Mouse (Mus musculus) lung, postnatal 10 days (tissue): ENCODE data around the gene Myo10.
"Not testable (repeated sequence)": the region's sequence is repeated elsewhere in the genome, so short reads cannot be mapped to it uniquely, and the experiment has no call there.

ENCODE experiments used
- DNase-seq: peaks from one replicate; pipeline ENCODE4 v3.0.0; 2021

The Myo10 gene

GRCm38 (mm10) chr15:25693708-25694107 is 71.4 kb downstream of the Myo10 start:
- no peak for DNase-seq

GRCm38 (mm10) chr15:25694749-25695148 is 72.4 kb downstream of the Myo10 start:
- no peak for DNase-seq

- DNase-seq: no peak
Measured at GRCm38 (mm10) chr15:25695253-25695652, 72.9 kb downstream of the Myo10 start.

GRCm38 (mm10) chr15:25695883-25696282 is 73.6 kb downstream of the Myo10 start:
- no peak for DNase-seq

- DNase-seq: no peak
Measured at GRCm38 (mm10) chr15:25696660-25697059, 74.3 kb downstream of the Myo10 start.

- no peak for DNase-seq
Measured at GRCm38 (mm10) chr15:25699032-25699557, 76.8 kb downstream of the Myo10 start.

- DNase-seq: no peak
Measured at GRCm38 (mm10) chr15:25702602-25703001, 80.3 kb downstream of the Myo10 start.

GRCm38 (mm10) chr15:25704809-25705585 is 82.7 kb downstream of the Myo10 start:
- no peak for DNase-seq

- peak; percentile 39 for DNase-seq
Measured at GRCm38 (mm10) chr15:25706874-25707554, 84.7 kb downstream of the Myo10 start.

- DNase-seq: no peak
Measured at GRCm38 (mm10) chr15:25707891-25708290, 85.6 kb downstream of the Myo10 start.

- DNase-seq: no peak
Measured at GRCm38 (mm10) chr15:25710876-25711275, 88.6 kb downstream of the Myo10 start.

- no peak for DNase-seq
Measured at GRCm38 (mm10) chr15:25712877-25713276, 90.6 kb downstream of the Myo10 start.

GRCm38 (mm10) chr15:25713587-25714361 is 91.4 kb downstream of the Myo10 start:
- no peak for DNase-seq

- DNase-seq: peak; percentile 57
Measured at GRCm38 (mm10) chr15:25715218-25715995, 93.1 kb downstream of the Myo10 start.

- DNase-seq: no peak
Measured at GRCm38 (mm10) chr15:25715996-25716395, 93.7 kb downstream of the Myo10 start.

GRCm38 (mm10) chr15:25717006-25717405 is 94.7 kb downstream of the Myo10 start:
- DNase-seq: peak; percentile 90

- DNase-seq: not testable (repeated sequence)
Measured at GRCm38 (mm10) chr15:25718104-25718503, 95.8 kb downstream of the Myo10 start.

- no peak for DNase-seq
Measured at GRCm38 (mm10) chr15:25719270-25719669, 96.9 kb downstream of the Myo10 start.

GRCm38 (mm10) chr15:25720263-25720662 is 97.9 kb downstream of the Myo10 start:
- DNase-seq: no peak

GRCm38 (mm10) chr15:25723281-25724113 is 101.2 kb downstream of the Myo10 start:
- peak; percentile 79 for DNase-seq

GRCm38 (mm10) chr15:25724549-25724948 is 102.2 kb downstream of the Myo10 start:
- DNase-seq: no peak
